Mouse (Mus musculus) hematopoietic multipotent progenitor cell, adult 10-12 weeks (in vitro differentiated cells): ENCODE measurements around the gene Anapc1. TPM values are rescaled to one million over a fixed set of nuclear protein-coding genes. Genes with fewer than 3 reads are reported as not detected.

Experiments used
- polyA plus RNA-seq: library from polyadenylated mRNA; stranded (reverse); fragments of >175 nt; gene quantifications from 2 replicates; pipeline ENCODE4 v1.2.3, GENCODE M21; 2012; ENCODE audit warnings: low replicate concordance

Gene Anapc1
- 40.9 and 50.9 TPM in 2 replicates for polyA plus RNA-seq

DNA sequence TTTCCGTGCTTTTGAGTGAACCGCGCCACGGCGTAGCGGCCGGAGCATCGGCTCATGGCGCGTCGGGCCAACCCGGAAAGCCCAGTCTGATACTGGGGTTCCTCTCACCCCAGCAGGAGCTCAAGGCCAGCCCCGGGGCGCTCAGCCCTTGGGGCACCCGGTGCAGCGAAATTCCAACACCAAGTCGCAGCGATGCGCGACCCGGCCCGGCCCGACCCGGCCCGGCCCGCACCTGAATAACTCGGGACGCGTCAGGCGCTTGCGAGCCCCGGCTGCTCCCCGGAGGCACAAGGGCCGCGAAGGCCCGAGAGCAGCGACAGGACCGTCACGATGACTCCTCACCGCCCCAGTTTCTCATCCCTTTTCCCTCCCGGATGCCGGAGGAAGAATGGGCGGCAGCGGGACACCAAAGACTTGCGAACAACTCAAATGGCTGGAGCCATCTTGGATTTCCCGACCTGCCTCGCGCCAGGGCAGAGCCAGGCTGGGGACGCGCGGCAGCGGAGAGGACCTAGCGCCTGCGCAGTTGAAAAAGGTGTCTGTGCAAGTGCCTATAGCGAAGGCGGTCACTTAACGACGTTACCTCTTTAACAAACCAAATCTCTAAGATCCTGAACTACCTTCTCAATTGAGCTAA, at the start of gene Anapc1:
Anapc1 (minus strand) TSS at position 471 of the 637 bp plus-strand sequence.

DNA sequence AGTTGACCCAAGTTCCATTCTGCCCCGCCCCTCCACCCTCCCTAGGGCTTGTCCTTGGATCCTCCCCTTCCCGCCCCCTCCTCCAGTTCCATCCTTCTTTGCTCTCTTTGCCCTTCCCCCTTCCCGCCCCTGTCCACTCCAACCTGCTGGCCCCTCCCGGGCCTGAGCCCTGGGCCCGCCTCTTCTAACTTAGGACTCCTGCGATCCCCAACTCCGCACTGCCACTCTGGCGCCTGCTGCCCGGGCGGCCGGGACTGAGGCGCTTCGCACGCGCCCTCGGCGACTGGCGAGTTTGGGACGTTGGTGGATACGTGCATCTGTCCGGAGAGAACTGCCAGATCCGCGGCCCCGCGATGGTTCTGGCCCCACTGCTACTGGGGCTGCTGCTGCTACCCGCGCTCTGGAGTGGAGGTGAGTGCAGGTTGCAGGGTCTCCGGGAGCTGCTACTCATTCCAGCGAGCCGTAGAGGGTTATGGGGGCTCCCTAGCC, 11.5 kb upstream of the Anapc1 start, which contains the start of gene Mertk:
Mertk (plus strand) TSS at position 264 of the 489 bp plus-strand sequence.

DNA sequence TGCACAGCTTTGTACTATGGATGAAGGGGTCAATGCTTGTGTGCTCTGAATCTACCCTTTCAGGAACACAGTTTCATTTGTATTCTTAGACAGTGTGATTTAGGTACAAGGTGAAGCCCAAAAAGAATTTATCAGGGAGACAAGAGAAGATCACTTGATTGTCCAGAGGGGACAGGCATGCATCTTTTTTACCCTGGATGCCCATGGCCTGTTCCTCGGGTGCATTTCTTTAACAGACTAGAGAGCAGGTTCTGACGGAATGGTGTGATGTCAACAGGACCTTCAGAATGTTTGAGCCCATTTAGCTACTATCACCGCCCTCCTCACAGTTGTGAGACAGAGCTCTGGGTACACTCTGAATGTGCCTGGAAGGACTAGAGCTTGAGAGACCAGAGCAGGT, 96.3 kb downstream of the Anapc1 start, which contains the start of gene Spdye4c:
Spdye4c (plus strand) TSS at position 301 of the 400 bp plus-strand sequence.

Other genes starting within 250 kb of the Anapc1 start
- not detected in 2 replicates for gene Spdye4c, start 96.2 kb downstream of the Anapc1 start, polyA plus RNA-seq
- gene Mertk, start 11.6 kb upstream of the Anapc1 start, polyA plus RNA-seq = 4.7 and 11.3 TPM in 2 replicates
- gene Tmem87b, start 130.7 kb upstream of the Anapc1 start, polyA plus RNA-seq = 4.8 and 6.4 TPM in 2 replicates
- gene Fbln7, start 175.6 kb upstream of the Anapc1 start, polyA plus RNA-seq = not detected in 2 replicates